Mouse (Mus musculus): ENCODE results near the gene Rpgrip1l.

DNA sequence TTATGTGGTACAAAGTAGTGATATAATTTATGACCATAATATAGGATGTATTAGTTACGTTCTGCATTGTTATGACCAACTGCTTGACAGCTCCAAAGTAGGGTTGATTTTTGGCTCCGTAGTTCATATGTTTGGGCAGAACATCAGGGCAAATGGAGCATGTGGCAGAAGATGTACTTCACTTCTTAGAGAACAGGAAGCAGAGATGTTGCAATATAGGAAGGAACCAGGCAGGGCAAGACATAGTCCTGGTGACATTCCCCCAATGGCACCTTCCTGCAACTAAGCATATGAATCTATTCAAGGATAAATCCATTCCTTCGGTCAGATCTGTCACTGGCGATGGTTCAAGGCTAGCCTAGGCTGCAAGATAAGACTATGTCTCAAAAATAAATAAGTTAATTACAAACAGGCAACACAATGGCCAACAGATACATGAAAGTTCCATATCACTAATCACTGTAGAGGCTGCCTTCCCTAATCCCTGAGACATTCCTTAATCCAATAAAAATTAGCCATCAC lies 44.5 kb upstream of the Rpgrip1l start:
- TF ChIP-seq CTCF (conservative IDR thresholded peaks at IDR 0.05; ENCODE audit: low read length) (no peak), NANOG (IDR thresholded peaks at IDR 0.05; ENCODE audit: borderline replicate concordance, low read length) (no peak)
